Mouse (Mus musculus) cerebellum, adult 8-10 months (tissue): ENCODE data around the gene Asprv1.

Experiments
- DNase-seq: peaks from one replicate; pipeline ENCODE4 v3.0.0; 2022

Gene Asprv1

GRCm38 (mm10) chr6:86627946-86628345, at the start of gene Asprv1:
Gene Asprv1 (plus strand): TSS chr6:86628164.
- DNase-seq: no peak

- DNase-seq: no peak
Observed at GRCm38 (mm10) chr6:86578396-86578795, 49.6 kb upstream of the Asprv1 start.

GRCm38 (mm10) chr6:86579066-86579784, 48.7 kb upstream of the Asprv1 start:
- no peak for DNase-seq

- no peak for DNase-seq
Observed at GRCm38 (mm10) chr6:86579926-86580325, 48.0 kb upstream of the Asprv1 start.

GRCm38 (mm10) chr6:86583141-86583540, 44.8 kb upstream of the Asprv1 start:
- no peak for DNase-seq

GRCm38 (mm10) chr6:86583601-86584215, 44.3 kb upstream of the Asprv1 start:
- no peak for DNase-seq

GRCm38 (mm10) chr6:86584296-86585015, 43.5 kb upstream of the Asprv1 start:
- DNase-seq: peak; percentile 65

GRCm38 (mm10) chr6:86585070-86585600, 42.8 kb upstream of the Asprv1 start:
- DNase-seq: peak; percentile 86

- DNase-seq: no peak
Observed at GRCm38 (mm10) chr6:86586070-86586469, 41.9 kb upstream of the Asprv1 start.

GRCm38 (mm10) chr6:86588429-86588828, 39.5 kb upstream of the Asprv1 start:
- DNase-seq: no peak

GRCm38 (mm10) chr6:86593146-86593897, 34.6 kb upstream of the Asprv1 start:
- no peak for DNase-seq

- no peak for DNase-seq
Observed at GRCm38 (mm10) chr6:86594636-86595035, 33.3 kb upstream of the Asprv1 start.

GRCm38 (mm10) chr6:86595865-86596440, 32.0 kb upstream of the Asprv1 start:
- DNase-seq: no peak

- DNase-seq: no peak
Observed at GRCm38 (mm10) chr6:86598742-86599193, 29.2 kb upstream of the Asprv1 start.

- peak; percentile 85 for DNase-seq
Observed at GRCm38 (mm10) chr6:86599197-86599596, 28.8 kb upstream of the Asprv1 start.

GRCm38 (mm10) chr6:86599951-86600414, 28.0 kb upstream of the Asprv1 start:
- DNase-seq: no peak

- DNase-seq: no peak
Observed at GRCm38 (mm10) chr6:86605260-86605659, 22.7 kb upstream of the Asprv1 start.

GRCm38 (mm10) chr6:86606289-86606688, 21.7 kb upstream of the Asprv1 start:
- DNase-seq: no peak

GRCm38 (mm10) chr6:86607471-86607870, 20.5 kb upstream of the Asprv1 start:
- no peak for DNase-seq

- no peak for DNase-seq
Observed at GRCm38 (mm10) chr6:86609235-86609634, 18.7 kb upstream of the Asprv1 start.

- no peak for DNase-seq
Observed at GRCm38 (mm10) chr6:86610714-86611113, 17.2 kb upstream of the Asprv1 start.

GRCm38 (mm10) chr6:86615301-86615700, 12.7 kb upstream of the Asprv1 start:
- DNase-seq: no peak
